Mouse (Mus musculus): Measurements from ENCODE around the gene Stab1.

Stab1 gene

DNA sequence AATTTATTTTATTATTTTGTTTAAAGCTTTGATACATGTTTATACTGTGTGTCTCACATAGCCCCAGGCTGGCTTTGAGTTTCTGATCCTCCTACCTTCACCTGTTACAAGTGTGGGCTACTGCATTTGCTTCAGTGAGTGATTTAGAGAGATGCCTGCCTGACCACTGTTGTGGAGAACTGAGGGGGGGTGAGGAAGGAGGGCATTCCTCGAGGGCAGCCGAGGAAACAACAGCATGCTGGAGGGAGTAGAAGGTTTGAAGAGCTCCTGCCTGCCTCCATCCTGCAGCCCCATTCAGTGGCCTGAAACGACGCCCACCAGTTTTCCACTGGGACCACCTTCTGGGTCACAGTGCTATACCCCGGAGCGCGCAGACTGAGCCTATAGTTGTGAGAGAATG lies 3.0 kb downstream of the Stab1 start:
- DNase-seq (ENCODE audit: low read depth, low spot score): no peak

DNA sequence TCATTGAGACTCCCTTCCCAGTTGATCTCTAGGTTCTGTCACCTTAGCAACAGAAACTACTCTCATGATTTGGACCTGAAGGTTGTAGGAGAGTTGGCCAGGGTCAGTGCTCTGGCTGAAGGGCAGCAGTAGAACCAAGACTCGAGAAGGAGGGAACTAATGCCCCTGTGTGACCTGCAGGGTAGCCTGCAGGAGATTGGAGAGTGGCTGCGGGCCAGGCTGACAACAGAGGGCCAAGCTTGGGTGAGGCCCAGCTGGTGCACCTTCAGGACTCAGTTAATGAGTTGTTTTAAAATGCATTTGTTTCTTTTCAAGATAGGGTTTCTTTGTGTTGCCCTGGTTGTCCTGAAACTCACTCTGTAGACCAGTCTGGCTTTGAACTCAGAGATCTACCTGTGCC lies 3.4 kb downstream of the Stab1 start:
- no peak for DNase-seq (ENCODE audit: low read depth, low spot score)

DNA sequence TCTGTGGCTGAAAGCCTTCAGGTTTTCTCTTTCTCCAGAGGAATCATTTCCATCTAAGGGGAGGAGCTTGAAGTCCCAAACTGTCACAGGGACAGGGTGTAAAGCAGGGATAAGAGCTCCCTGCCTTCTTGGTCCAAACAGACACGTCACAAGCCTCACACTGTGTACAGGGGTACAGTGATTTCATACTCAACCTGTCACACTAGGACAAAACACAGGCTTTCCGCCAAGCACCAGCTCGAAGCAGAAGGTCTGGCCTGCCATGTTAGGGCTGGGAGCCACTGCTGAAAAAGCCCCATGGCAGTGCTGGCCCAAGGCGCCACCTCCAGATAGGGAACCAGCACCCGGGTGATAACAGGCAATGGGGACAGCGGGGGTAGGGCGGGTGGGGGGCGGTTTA lies 4.4 kb downstream of the Stab1 start:
- DNase-seq (ENCODE audit: low read depth, low spot score): no peak

DNA sequence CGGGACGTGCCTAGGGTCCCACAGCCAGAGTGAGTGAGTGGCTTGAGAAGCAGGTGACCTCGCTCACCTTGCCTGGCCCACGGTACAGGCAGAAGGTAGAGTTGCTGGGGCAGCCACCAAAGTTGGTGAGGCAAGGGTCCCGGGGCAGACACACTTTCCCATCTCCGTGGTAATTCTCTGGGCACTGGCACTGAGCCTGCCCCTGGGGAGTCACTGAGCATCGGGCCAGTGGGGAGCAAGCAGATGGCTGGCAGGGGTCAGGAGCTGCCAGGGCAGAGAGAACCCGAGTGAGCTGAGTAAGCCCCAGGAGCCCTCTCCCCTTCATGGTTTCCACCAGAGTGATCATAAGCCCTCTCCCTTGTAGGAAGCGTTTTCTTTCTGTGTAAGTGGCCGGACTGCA lies 6.8 kb downstream of the Stab1 start:
- no peak for DNase-seq (ENCODE audit: low read depth, low spot score)

DNA sequence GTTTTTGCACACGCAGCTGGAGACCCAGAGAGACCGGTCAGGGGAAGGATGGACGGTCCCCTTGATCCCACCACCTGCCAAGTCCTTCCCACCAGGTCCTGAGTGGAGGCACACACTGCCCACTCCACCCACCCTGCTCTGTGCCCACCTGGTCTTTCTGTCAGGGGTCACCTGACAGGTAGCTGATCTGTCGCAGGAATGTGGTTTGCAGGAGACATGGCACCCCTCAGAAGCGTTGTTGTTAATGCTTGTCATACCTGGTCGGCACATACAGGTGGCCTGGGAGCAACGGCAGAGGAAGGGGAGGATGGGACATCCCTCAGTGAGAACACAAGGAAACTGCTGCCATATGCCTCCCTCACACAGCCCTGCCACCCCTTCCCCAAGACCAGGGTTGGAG lies 7.2 kb downstream of the Stab1 start:
- DNase-seq (ENCODE audit: low read depth, low spot score): no peak

DNA sequence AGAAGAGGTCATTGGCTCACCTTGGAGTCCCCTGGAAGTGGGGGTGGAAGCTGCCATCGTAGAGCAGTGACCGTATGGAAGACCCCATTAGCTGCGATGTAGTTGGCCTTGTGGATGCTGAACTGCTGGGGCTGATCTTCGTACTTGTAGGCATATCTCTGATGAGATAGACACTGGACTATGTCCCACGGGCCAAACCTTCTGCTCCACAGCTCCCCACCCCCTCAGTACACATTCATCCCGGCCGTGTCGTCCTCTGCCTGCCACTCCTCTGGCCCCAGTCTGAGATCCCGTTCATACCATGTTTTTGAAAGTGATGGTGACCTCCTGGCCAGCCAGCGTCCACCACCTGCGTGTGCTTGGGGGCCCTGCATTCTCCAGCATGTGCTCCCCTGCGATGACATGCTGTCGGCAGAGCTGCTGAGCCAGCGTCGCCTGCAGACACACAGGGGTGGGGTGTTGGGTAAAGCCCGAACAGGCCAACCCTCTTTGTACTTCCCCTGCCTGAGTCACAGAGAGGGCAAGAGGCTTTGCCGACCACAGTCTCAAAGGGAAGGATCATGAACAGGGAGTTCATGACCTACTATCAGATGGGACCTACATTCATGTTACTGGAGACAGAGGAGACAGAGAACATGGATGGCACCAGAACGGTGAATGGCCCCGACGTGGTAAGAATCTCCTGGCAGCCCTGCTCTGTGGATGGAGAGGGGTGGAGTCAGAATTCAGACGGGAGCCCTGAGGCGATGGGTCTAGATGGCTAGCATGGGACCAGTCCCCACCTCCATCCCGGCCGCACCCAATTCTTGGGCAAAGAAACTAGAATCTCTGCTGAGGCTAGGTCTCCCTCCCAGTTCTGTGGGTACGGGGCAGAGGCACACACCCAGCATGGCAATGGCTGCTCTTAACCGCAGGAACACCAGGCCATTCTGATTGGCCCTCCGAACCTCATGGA lies 8.0 kb downstream of the Stab1 start:
- no peak for DNase-seq (ENCODE audit: low read depth, low spot score)

DNA sequence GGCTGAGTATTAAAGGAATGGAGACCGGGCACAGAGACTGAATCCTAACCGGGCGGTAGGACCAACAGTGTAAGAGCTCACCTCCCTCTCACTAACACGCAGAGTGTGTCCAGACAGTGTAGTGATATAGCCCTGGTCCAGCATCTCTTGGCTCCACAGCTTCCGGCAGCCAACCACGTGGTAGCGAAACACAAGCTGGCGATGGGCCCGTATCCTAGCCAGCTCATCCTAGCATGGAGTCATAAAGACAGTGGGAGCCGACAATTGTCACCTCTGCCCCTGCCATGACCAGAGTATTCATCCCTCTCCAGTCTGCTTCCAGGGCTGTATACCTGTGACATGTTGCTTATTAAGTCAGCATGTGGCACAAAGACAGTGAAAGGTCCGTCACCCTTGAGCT lies 22.7 kb downstream of the Stab1 start:
- no peak for DNase-seq (ENCODE audit: low read depth, low spot score)

DNA sequence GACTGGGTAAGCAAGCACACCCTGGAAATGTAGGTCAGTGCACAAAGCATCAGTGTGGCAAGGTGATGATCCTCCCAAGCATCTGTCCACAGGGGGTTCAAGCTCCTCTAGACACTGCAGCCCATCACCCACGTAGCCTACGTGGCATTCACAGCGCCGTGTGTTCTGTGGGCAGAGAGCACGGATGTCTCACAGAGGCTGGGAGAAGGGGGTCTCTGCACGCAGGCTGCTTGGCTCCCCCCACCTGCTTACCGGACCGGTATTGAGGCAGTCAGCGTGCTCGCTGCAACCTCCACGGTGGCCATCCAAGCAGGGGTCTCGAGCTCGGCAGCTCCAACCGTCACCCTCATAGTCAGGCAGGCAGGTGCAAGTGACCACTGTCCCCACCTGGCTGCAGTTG lies 27.4 kb downstream of the Stab1 start:
- DNase-seq (ENCODE audit: low read depth, low spot score): no peak

DNA sequence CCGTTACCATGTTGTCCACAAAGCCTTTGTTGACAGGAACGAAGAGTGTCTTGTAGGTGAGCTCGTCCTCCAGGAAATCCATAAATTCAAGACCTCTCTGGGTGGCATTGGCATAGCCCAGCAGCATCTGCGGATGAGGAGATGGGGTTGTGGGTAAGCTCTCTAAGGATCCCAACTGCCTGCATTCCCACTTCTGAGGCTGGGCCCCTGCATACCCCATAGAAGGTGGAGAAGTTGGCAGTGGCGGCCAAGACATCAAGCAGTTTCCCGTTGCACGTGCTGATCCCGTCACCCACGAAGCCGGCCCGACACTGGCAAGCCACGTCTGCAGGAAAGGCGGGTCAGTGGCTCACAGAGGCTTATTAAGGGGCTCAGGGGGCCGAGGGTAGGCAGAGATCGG lies 28.3 kb downstream of the Stab1 start:
- no peak for DNase-seq (ENCODE audit: low read depth, low spot score)

DNA sequence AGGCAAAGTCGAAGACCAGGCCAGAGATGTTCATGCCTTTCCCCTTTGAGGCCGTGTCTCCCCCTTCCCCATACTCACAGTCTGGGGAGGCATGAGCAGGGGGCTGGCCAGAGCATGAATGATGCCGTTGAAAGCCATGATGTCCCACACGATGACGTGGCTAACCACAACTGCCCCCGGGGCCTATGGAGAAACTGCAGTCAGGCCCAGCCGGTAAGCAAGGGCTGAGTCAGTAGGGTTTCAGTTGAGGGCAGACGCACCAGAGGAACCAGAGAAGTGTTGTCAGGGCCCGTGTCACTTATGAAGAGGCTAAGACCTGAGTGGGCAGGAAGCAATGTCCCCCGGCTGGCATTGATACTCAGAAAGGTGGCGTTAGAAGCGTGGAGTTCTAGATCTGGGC lies 28.8 kb downstream of the Stab1 start:
- DNase-seq (ENCODE audit: low read depth, low spot score): no peak

DNA sequence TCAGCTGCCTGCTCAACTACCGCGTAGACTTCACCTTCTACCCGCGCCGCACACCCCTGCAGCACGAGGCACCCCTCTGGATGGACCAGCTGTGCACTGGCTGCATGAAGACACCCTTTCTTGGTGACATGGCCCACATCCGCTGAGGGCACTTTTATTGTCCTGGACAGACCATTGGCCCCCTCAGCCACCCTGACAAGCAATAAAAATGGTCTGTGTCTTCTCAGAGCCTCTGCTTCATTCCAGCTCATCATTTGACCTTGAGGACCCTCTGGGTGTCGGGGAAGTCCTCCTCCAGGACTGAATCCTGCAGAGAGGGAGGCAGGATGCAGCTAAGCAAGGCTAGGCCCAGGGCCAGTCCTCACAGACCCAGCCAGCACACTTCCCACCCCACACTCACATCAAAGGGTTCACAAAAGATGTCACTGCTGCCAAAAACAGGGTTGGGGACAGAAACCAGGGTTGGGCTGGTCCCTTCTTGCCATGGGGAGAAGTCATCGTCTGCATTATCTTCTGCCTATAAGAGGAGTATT lies 29.5 kb downstream of the Stab1 start:
- no peak for DNase-seq (ENCODE audit: low read depth, low spot score)

DNA sequence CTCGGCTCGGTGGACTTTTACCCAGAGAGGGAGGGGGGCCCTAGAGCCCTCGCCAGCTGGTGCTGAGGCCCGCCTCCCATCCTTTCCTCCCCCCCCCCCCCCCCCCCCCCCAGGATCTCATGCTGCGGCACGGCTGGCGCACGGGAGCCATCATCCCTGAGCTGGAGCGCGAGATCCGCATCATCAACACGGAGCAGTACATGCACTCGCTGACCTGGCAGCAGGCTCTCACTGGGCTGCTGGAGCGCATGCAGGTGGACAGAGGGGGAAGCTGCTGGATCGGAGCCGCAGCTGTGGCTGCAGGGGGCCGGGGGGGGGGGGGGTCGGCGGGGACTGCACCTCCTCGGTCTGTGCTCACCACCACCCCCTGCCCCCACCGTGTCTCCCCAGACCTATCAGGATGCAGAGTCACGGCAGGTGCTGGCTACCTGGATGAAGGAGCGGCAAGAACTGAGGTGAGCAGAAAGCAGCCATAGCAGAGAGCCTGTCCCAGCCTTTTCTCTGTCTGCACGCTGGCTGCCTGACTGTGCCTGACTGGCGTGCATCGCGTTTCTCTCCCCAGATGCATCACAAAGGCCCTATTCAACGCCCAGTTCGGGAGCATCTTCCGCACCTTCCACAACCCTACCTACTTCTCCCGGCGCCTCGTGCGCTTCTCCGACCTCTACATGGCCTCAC lies 30.1 kb downstream of the Stab1 start:
- no peak for DNase-seq (ENCODE audit: low read depth, low spot score)

DNA sequence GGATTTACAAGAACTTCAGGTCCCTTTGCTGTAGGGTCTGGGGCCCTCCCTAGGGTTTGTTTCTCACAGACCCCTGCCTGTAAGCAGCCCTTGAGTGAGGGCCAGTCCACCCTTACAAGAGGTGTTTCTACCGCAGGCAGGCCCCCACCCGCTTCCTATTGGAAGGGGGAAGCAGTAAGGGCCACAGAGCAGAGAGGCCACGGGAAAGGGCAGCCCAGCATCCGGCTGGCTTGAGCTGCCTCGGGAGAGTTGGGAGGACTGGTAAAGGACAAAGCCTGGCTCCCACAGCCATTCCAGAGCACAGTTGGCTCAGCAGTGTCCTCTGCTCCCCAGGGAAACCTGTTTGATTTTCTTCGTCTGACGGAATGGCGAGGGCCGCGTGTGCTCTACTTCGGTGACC lies 30.6 kb downstream of the Stab1 start:
- no peak for DNase-seq (ENCODE audit: low read depth, low spot score)

DNA sequence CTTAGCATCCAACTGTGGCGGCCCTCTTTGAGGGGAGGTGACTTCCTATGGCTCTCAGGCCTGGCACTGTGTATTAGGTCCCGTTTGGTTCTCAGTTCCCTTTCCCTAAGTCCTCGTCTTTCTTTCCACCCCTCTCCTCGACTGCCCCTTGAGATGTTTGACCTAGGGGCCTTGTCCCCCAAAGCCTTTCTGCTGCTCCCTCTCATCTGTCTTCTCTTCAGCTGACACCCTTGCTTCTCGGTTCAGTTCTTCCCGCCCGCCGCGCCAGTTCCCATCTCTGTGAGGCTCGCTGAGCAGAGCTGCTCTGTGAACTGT lies 31.2 kb downstream of the Stab1 start:
- no peak for DNase-seq (ENCODE audit: low read depth, low spot score)

DNA sequence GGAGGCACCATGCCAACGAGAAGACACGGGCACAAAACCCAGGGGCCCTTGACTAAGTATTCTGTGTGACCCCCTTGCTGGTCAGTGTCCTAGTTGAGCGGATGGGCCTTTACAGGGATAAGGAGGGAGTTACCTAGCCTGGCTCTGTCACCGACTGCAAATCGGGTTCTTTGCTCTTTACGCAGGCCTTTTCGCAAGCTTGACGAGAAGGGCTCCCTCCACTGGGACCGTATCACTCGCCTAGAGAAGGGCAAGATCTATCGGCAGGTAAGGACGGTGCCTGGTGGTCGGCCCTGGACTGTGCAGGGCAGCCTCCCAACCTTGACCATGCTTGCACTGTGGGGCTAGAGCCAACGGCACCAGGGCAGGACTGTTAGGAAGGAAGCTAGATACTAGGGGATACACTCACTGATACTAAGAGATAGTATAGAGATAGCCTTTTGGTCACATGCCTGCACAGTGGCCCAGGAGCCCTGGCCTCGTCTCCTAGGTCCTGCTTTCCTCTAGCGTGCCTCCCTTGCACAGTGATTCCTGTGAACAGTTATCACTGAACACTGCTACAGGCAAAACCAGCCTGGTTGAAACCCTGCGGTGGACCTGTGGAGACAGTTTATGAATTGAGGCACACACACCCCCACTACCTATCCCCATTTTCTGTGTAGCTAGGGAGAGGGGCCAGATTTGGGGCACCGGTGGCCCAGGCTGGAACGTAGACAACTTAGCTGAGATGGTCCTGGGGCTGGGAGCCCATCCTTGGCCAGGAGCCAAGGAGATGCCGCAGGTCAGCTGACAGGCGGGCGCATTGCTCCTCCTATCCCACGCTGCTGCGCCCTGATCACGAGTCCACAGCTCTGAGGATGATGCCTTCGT lies 31.8 kb downstream of the Stab1 start:
- no peak for DNase-seq (ENCODE audit: low read depth, low spot score)

DNA sequence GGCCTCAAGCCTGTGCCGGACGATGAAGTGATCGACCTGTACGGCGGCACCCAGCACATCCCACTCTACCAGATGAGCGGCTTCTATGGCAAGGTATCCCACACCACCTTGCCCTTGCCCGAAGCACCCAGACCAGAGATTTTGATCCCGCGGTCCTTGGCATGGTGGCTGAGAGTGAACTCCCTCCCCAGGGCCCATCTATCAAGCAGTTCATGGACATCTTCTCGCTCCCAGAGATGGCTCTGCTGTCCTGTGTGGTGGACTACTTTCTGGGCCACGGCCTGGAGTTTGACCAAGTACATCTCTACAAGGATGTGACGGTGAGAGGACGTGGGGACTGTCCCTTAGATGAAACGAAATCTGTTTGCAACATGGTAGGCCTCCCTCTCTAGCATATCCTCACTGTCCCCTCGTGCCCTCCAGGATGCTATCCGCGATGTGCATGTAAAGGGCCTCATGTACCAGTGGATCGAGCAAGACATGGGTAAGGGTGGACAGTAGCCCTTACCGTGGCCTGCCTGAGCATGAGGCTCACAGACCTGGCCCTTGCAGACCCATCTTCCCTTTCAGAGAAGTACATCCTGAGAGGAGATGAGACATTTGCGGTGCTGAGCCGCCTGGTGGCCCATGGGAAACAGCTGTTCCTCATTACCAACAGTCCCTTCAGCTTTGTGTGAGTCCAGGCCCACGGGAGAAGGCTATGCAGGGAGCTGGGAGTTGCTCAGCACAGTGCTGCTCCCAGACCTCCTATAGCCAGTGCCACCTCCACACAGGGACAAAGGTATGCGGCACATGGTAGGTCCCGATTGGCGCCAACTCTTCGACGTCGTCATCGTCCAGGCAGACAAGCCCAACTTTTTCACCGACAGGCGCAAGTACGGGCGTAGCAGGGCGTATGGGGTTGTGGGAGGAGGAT lies 32.7 kb downstream of the Stab1 start:
- no peak for DNase-seq (ENCODE audit: low read depth, low spot score)

DNA sequence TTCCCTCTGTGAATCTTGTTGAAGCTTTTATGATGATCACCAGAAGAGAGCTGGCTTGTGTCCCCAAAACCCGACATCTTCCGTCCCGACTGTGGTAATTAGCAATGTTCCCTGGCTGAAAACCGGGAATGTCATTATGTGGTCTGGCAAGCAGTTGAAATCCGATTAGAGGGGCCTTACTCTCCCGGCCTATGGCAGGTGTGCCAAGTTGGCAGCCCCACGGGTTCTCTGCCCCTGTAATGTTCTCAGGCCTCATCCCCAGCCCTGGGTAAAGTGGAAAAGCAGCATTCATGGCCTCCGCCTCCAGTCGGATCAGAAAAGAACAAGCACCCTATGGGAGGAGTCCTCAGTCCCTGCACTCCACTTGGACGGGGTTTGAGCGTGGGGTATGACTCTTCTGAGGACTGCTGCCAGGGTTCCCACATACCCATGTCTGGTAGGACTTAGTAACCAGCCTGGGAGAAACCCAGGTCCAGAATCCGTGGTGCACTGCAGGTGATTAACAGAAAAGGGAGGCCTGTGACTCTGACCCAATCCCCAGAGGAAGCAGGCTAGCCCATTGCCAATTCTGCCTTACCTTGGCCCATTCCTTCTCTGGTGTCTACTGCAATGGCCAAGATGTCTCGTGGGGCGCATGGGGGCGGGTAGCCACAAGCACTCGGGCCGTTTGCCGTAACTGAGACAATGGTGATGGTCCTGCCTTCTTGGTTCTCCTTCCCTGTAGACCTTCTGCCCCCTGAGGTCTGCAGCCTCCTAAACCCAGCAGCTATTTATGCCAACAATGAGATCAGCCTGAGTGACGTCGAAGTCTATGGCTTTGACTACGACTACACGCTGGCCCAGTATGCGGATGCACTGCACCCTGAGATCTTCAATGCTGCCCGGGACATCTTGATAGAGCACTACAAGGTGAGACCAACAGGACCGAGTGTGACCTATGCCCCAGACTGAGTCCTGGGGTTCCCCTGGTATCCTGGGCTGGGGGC lies 34.1 kb downstream of the Stab1 start:
- no peak for DNase-seq (ENCODE audit: low read depth, low spot score)

DNA sequence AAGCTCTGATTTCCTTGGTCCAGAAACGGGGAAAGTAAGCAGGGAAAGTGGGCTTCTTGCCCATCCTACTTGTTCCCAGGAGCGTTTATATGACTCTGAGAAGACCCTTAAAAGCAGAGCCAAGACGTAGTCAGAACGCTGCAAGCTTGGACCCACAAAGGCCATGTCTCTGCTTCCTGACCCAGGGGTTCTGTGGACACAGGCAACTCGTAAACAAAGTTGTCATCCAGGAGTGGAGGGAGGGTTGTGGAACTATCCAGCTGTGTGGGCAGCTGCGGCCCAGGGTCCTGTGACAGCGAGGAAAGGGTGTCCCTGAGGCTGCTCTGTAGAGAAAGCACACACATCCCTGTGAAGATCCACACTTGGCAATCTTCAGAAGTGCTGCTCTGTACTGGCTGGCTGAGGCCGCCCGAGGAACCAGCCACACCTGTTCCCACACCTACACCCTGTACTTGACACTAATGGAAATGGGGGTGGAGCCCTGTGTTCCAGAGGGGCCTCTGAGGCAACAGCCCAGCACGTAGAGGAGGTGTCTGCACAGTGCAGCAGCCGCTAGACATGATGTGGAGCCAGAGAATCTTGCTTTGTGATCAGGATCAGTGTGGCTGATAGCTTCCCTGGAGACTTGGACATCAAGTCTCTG lies 35.3 kb downstream of the Stab1 start:
- DNase-seq (ENCODE audit: low read depth, low spot score): no peak

DNA sequence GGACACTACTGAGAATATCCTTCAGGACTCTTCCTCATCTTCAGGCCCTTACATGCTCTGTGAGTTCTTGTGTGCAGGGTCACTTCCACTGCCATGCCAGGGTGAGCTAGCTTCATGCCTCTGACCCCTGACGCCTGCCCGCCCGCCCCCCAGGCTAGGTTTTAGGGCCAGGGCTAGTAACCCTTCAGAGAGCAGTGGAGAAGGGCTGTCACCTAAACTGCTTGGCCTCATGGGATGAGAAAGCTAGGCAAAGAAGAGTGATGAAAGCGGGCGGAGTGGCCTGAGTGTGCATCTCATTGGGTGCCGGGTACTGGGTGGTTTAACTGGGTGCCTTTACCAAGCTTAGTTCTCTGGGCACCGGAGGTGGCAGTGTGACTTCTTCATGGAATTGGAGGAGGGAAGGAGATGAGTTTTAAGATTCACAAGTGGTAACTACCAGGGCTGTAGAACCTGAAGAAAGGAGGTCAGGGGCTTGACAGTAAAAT lies 35.9 kb downstream of the Stab1 start:
- no peak for DNase-seq (ENCODE audit: low read depth, low spot score)
